Mouse (Mus musculus) limb, embryonic 15.5 days (tissue): ENCODE measurements around the gene Gsn. TPM values are rescaled to one million over a fixed set of nuclear protein-coding genes. Genes with fewer than 3 reads are reported as not detected.

Experiments
- ATAC-seq: fragments of 200-750 bp; cut with Nextera tagmentation; 2 replicates; pipeline ENCODE4 v1.8.0; 2017; ENCODE audit warnings: low read depth, moderate TSS enrichment; ENCODE audit not compliant: insufficient number of reproducible peaks, low FRiP score, low TSS enrichment
- H3K27ac ChIP-seq: fragments of 300-500 bp; sonication (generic); 2 replicates; pipeline ENCODE4 v1.5.1; 2015; ENCODE audit warnings: moderate library complexity, mild to moderate bottlenecking, inconsistent platforms
- H3K27me3 ChIP-seq: fragments of 300-500 bp; sonication (generic); 2 replicates; pipeline ENCODE4 v1.6.1; 2015; ENCODE audit warnings: inconsistent platforms
- H3K36me3 ChIP-seq: fragments of 300-500 bp; sonication (generic); 2 replicates; pipeline ENCODE4 v1.6.1; 2015; ENCODE audit warnings: inconsistent platforms
- H3K4me1 ChIP-seq: fragments of 300-500 bp; sonication (generic); 2 replicates; pipeline ENCODE4 v1.6.1; 2015; ENCODE audit warnings: inconsistent platforms
- H3K4me2 ChIP-seq: fragments of 300-500 bp; sonication (generic); 2 replicates; pipeline ENCODE4 v1.6.1; 2015; ENCODE audit warnings: mild to moderate bottlenecking, inconsistent platforms
- H3K4me3 ChIP-seq: fragments of 300-500 bp; sonication (generic); 2 replicates; pipeline ENCODE4 v1.5.1; 2015; ENCODE audit warnings: mild to moderate bottlenecking, inconsistent platforms
- H3K9ac ChIP-seq: fragments of 300-500 bp; sonication (generic); 2 replicates; pipeline ENCODE4 v1.6.1; 2015; ENCODE audit warnings: inconsistent platforms
- H3K9me3 ChIP-seq: fragments of 300-500 bp; sonication (generic); 2 replicates; pipeline ENCODE4 v1.6.1; 2016; ENCODE audit warnings: inconsistent platforms
- WGBS: fragments of 180-500 bp; shearing (Covaris S2); methylation state at CpG from one replicate; pipeline ENCODE4 v1.1.7; 2015; 5-methylcytosine and 5-hydroxymethylcytosine counted together
- polyA plus RNA-seq: library from polyadenylated mRNA; unstranded; fragments of >200 nt; fragmentation: Nextera tagmentation; extraction: Ambion mirVana; gene quantifications from 2 replicates; pipeline ENCODE4 v1.2.1, GENCODE M21; 2015

Gene Gsn
- polyA plus RNA-seq, 1 experiment from 2014 or later: 288 TPM

DNA sequence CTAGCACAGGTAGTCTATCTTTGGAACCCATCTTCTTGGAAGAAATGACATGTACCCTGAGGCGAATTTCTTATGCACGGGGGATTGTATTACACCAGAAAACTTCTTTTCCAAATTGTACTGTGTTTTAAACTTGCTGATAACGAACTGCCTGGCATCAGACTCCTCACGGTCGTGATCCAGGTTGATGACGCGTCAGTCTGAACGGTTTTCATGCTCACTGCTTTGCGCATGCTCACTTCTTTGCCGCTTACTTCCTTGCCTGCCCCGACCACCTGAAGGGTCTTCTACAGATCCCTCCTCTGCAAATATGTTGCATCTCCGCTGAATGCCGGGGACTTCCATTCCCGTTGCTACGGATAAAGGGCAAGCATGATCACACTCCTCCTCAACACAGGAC is 31.9 kb upstream of the Gsn start:
- ATAC-seq: no peak
- WGBS: 82% methylated on average over 15 of the region's 15 CpGs
- Histone ChIP-seq H3K27me3 (peaks cover 47% of the 10 kb centered on the region), H3K9me3 (no peaks in the 10 kb centered on the region), H3K4me2 (no peak overlapping the region), H3K4me1 (peaks cover 7% of the 10 kb centered on the region; the same call in 1 of the 2 replicates), H3K9ac (no peak overlapping the region), H3K27ac (no peak overlapping the region), H3K4me3 (no peak overlapping the region), H3K36me3 (no peaks in the 10 kb centered on the region)

- WGBS: 28% methylated on average over 4 of the region's 4 CpGs
- Histone ChIP-seq H3K4me3 (no peak overlapping the region), H3K4me2 (no peak overlapping the region), H3K27me3 (peaks cover 29% of the 10 kb centered on the region), H3K9me3 (no peaks in the 10 kb centered on the region), H3K4me1 (peaks cover 17% of the 10 kb centered on the region), H3K36me3 (no peaks in the 10 kb centered on the region), H3K9ac (no peak overlapping the region), H3K27ac (no peak overlapping the region)
- no peak for ATAC-seq
Measured at GRCm38 (mm10) chr2:35228145-35228544, 28.0 kb upstream of the Gsn start.

DNA sequence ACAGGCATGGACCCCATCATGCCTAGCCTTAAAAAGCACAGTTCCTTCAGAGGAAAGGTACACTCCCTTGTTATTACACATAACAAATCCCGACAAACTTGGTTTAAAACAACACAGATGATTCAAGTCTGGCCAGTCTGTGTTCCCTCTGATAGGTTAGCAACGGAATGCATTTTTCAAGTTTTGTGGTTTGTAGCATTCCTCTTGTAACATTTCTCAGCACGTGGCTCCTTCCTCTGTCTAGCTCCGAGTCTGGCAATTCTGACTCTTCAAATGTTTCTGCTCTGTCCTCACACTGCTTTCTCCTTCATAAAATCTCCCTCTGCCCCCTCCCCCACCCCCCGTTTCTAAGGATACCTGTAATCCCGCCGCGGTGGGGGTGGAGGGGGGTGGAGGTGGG is 26.0 kb upstream of the Gsn start:
- WGBS: 9% methylated on average over 8 of the region's 8 CpGs
- no peak overlapping the region for H3K4me2 ChIP-seq

DNA sequence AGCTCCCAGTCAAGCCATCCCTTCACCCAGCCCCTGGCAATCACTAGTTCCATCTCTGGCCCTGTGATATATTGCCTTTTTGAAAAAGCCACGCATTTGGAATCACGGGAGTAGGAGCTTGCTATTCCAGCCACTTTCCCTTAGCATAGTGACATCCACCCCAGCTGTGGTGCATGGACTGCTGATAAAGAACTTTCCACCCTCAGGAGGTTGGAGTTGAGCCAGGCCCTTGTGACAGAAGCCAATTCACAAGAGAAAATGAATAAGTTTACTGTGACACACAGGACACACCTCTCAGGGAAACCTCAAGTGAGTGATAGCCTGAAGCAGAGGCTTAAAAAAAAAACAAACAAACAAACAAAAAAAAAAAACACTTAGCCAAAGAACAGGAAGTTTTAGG is 24.3 kb upstream of the Gsn start:
- Histone ChIP-seq H3K9ac (no peak overlapping the region), H3K36me3 (no peaks in the 10 kb centered on the region), H3K9me3 (no peaks in the 10 kb centered on the region), H3K27ac (no peak overlapping the region), H3K4me3 (no peak overlapping the region), H3K27me3 (peaks cover 26% of the 10 kb centered on the region), H3K4me1 (peaks cover 14% of the 10 kb centered on the region), H3K4me2 (no peak overlapping the region)
- no peak for ATAC-seq
- WGBS: 53% methylated on average over 2 of the region's 2 CpGs

More for the DNA sequence above, 26.0 kb upstream of the Gsn start:
- no peaks in the 10 kb centered on the region for H3K36me3 ChIP-seq
- ATAC-seq: no peak
- no peak overlapping the region for H3K9ac ChIP-seq
- peaks cover 28% of the 10 kb centered on the region for H3K27me3 ChIP-seq
- H3K9me3 ChIP-seq: no peaks in the 10 kb centered on the region
- H3K4me3 ChIP-seq: no peak overlapping the region
- peaks cover 14% of the 10 kb centered on the region for H3K4me1 ChIP-seq
- H3K27ac ChIP-seq: no peak overlapping the region

- Histone ChIP-seq H3K36me3 (no peaks in the 10 kb centered on the region), H3K27me3 (peaks cover 22% of the 10 kb centered on the region), H3K4me1 (peaks cover 14% of the 10 kb centered on the region), H3K9me3 (no peaks in the 10 kb centered on the region), H3K27ac (no peak overlapping the region), H3K4me2 (no peak overlapping the region), H3K4me3 (no peak overlapping the region), H3K9ac (no peak overlapping the region)
- ATAC-seq: no peak
- WGBS: 73% methylated on average over 17 of the region's 17 CpGs
Measured at GRCm38 (mm10) chr2:35232595-35233445, 23.4 kb upstream of the Gsn start.

DNA sequence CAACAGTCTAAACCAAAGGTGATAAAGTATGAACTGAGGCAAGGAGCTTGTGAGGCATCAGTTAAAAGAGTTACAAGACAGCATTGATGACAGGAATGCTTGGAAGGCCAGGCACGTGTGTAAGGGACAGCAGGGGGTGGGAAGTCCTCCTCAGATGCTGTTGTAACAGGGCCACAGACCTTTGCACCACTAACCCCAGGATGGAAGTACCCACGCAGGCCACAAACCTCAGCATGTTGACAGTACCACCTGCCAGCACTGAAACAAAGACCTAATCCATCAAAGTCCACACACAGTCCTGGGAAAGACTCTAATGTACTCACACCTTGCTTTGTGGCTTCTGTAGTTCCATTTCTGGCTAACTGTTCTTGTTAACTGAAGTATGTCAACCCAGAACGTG is 22.3 kb upstream of the Gsn start:
- no peak overlapping the region for H3K9ac ChIP-seq
- 44% methylated on average over 3 of the region's 3 CpGs for WGBS
- no peaks in the 10 kb centered on the region for H3K9me3 ChIP-seq
- H3K4me3 ChIP-seq: no peak overlapping the region
- peaks cover 11% of the 10 kb centered on the region for H3K4me1 ChIP-seq
- no peak overlapping the region for H3K27ac ChIP-seq
- H3K27me3 ChIP-seq: peaks cover 21% of the 10 kb centered on the region
- H3K36me3 ChIP-seq: no peaks in the 10 kb centered on the region
- ATAC-seq: no peak
- no peak overlapping the region for H3K4me2 ChIP-seq

DNA sequence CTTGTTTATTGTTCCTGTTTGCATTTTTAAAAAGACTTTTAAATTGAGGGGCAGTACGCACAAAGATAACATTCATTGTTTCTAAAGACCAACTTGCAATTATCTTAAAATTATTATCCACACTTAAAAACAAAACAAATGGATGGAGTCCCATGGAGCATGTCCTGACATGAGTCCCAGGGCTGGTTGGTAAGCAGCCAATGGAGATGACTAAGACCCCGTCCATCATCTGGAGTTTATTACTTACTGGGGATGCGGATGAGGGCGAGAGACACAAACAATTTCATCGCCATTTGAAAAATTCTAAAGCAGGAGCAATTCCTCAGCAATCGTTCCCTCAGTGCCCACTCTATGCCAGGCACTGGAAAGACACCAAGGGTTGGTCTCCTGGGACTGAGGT is 21.2 kb upstream of the Gsn start:
- Histone ChIP-seq H3K4me1 (peaks cover 11% of the 10 kb centered on the region), H3K36me3 (no peaks in the 10 kb centered on the region), H3K27ac (no peak overlapping the region), H3K4me3 (no peak overlapping the region), H3K4me2 (no peak overlapping the region), H3K9me3 (no peaks in the 10 kb centered on the region), H3K9ac (no peak overlapping the region), H3K27me3 (peaks cover 14% of the 10 kb centered on the region; the same call in 1 of the 2 replicates)
- 51% methylated on average over 6 of the region's 6 CpGs for WGBS
- ATAC-seq: no peak

DNA sequence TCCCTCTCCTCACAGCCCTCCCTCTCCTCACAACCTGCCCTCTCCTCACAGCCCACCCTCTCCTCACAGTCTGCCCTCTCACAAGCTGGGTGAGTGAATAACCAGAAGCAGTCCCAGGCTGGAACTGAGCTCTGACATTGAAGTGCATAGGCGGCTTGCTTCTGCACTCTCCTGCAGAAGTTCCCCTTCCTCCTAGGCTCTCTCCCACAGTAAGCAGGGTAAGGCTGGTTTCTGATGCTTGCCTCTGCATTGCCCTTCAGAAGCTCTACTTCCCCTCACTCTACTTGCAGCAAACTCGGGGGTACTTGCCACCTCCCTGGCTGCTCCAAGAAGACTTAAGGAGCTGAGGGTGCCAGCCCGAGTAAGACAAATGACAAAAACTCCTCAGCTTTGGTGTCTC is 11.9 kb upstream of the Gsn start:
- H3K4me1 ChIP-seq: no peaks in the 10 kb centered on the region
- no peak overlapping the region for H3K4me2 ChIP-seq
- H3K36me3 ChIP-seq: no peaks in the 10 kb centered on the region
- peaks cover 2% of the 10 kb centered on the region; the same call in 1 of the 2 replicates for H3K27me3 ChIP-seq
- no peak overlapping the region for H3K27ac ChIP-seq
- no peaks in the 10 kb centered on the region for H3K9me3 ChIP-seq
- no peak overlapping the region for H3K9ac ChIP-seq
- WGBS: 48% methylated on average over 3 of the region's 3 CpGs
- H3K4me3 ChIP-seq: no peak overlapping the region
- no peak for ATAC-seq

GRCm38 (mm10) chr2:35247763-35248162 is 8.4 kb upstream of the Gsn start:
- H3K27me3 ChIP-seq: peaks cover 2% of the 10 kb centered on the region; the same call in 1 of the 2 replicates
- H3K4me2 ChIP-seq: no peak overlapping the region
- H3K9ac ChIP-seq: no peak overlapping the region
- H3K27ac ChIP-seq: no peak overlapping the region
- no peak overlapping the region for H3K4me3 ChIP-seq
- H3K9me3 ChIP-seq: no peaks in the 10 kb centered on the region
- WGBS: 64% methylated on average over 5 of the region's 5 CpGs
- no peaks in the 10 kb centered on the region for H3K36me3 ChIP-seq
- H3K4me1 ChIP-seq: no peaks in the 10 kb centered on the region
- no peak for ATAC-seq

DNA sequence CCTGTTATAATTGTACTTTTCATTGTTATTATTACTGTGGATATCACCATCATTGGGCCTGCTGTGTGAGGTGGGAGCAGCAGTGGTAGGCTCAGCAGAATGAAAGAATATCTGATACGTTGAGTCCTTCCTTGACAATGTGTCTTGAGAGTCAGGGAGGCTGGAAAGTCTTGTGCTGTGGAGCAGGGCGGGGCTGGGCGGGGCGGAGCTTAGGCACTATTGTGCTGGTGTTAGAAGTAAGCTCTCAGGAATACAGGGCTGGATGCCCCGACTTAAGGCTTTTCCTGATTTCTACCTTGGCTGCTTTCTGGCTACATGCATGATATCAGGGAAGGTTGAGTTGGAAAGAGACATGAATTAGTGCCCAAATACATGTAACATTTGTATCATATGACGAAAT is 3.4 kb upstream of the Gsn start:
- H3K36me3 ChIP-seq: no peaks in the 10 kb centered on the region
- H3K27ac ChIP-seq: no peak overlapping the region
- H3K4me2 ChIP-seq: no peak overlapping the region
- no peak for ATAC-seq
- no peak overlapping the region for H3K9ac ChIP-seq
- no peaks in the 10 kb centered on the region for H3K9me3 ChIP-seq
- peaks cover 21% of the 10 kb centered on the region for H3K4me1 ChIP-seq
- no peak overlapping the region for H3K4me3 ChIP-seq
- 34% methylated on average over 6 of the region's 6 CpGs for WGBS
- peaks cover 16% of the 10 kb centered on the region; the same call in 1 of the 2 replicates for H3K27me3 ChIP-seq

- no peak overlapping the region for H3K4me3 ChIP-seq
- H3K27ac ChIP-seq: no peak overlapping the region
- ATAC-seq: no peak
- H3K4me1 ChIP-seq: peaks cover 32% of the 10 kb centered on the region
- peaks cover 16% of the 10 kb centered on the region; the same call in 1 of the 2 replicates for H3K27me3 ChIP-seq
- no peaks in the 10 kb centered on the region for H3K9me3 ChIP-seq
- H3K9ac ChIP-seq: no peak overlapping the region
- 85% methylated on average over 4 of the region's 4 CpGs for WGBS
- no peak overlapping the region for H3K4me2 ChIP-seq
- no peaks in the 10 kb centered on the region for H3K36me3 ChIP-seq
Measured at GRCm38 (mm10) chr2:35253751-35254150, 2.4 kb upstream of the Gsn start.

- no peak for ATAC-seq
- Histone ChIP-seq H3K4me1 (peaks cover 43% of the 10 kb centered on the region), H3K9me3 (no peaks in the 10 kb centered on the region), H3K27me3 (peaks cover 16% of the 10 kb centered on the region; the same call in 1 of the 2 replicates), H3K4me3 (no peak overlapping the region), H3K4me2 (no peak overlapping the region), H3K36me3 (no peaks in the 10 kb centered on the region), H3K27ac (no peak overlapping the region), H3K9ac (no peak overlapping the region)
- WGBS: 67% methylated on average over 5 of the region's 5 CpGs
Measured at GRCm38 (mm10) chr2:35255004-35255403, 1.2 kb upstream of the Gsn start.
